In genomic region chr6:31140000-31140399, GRCm38 (mm10) we compare ENCODE assay signal across 18 mouse cellular contexts.
"Had no signal": no experiment of that assay in that cellular context is flagged by ENCODE, and none has a peak within 500 bp of the region (broad histone marks: within the 10 kb centered on the region; RNA-seq: fewer than 3 reads in every experiment).

No protein-coding gene starts in this region.

- H3K36me3 ChIP-seq: midbrain, embryonic 10.5 days; midbrain, embryonic 13.5 days; neural tube, embryonic 13.5 days; neural tube, embryonic 15.5 days had no signal

- H3K9ac ChIP-seq: lung, embryonic 14.5 days; midbrain, embryonic 13.5 days; neural tube, embryonic 13.5 days; neural tube, embryonic 15.5 days had no signal

- H3K27me3 ChIP-seq: midbrain, embryonic 13.5 days; neural tube, embryonic 13.5 days; neural tube, embryonic 15.5 days had no signal

- H3K27ac ChIP-seq: midbrain, embryonic 10.5 days; midbrain, embryonic 13.5 days; neural tube, embryonic 13.5 days; neural tube, embryonic 15.5 days had no signal

- DNase-seq: lung, adult 18-20 months; lung, embryonic 14.5 days; lung, postnatal 10 days; lung, postnatal 4 days; retina, postnatal 1 day; right cerebral cortex, adult 18-20 months; right cerebral cortex, postnatal 25 days; right cerebral cortex, postnatal 4 days; spleen, adult 18-20 months; thymus, adult 18-20 months; thymus, postnatal 14 days; thymus, postnatal 36 days had no signal

- H3K4me2 ChIP-seq: lung, embryonic 14.5 days; midbrain, embryonic 13.5 days; neural tube, embryonic 13.5 days; neural tube, embryonic 15.5 days had no signal

- H3K9me3 ChIP-seq: midbrain, embryonic 10.5 days; midbrain, embryonic 13.5 days; neural tube, embryonic 13.5 days; neural tube, embryonic 15.5 days had no signal

- H3K4me1 ChIP-seq: midbrain, embryonic 13.5 days; neural tube, embryonic 13.5 days; neural tube, embryonic 15.5 days had no signal

- H3K4me3 ChIP-seq: midbrain, embryonic 10.5 days; midbrain, embryonic 13.5 days; myocyte; neural tube, embryonic 13.5 days; neural tube, embryonic 15.5 days had no signal

- ATAC-seq: midbrain, embryonic 13.5 days; midbrain, embryonic 16.5 days had no signal
